Mouse (Mus musculus): ENCODE data around the gene Tmem231. TPM values are rescaled to one million over a fixed set of nuclear protein-coding genes. Genes with fewer than 3 reads are reported as not detected.

The Tmem231 gene
- polyA plus RNA-seq, 1 experiment, result 2.1 TPM

DNA sequence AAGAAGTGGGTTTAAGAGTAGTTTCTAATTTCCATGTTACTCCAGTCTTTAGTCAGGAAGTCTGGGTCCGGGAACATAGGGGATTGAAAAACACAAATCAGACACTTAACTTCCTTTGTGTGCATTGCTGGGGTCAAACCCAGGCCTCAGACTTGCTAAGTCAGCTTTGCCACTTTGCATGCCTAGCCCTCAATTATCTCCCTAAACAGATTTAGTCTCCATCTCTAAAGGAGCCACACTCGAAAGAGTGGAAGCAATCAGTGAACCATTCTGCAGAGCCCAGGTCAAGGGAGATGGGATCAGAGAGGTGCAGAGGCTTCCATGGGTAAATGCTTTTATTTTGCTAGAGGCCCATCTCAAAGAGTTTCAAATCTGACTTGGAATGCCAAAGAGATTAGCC lies 65.0 kb downstream of the Tmem231 start:
- Histone ChIP-seq H3K4me3 (ENCODE audit: insufficient read depth, low read depth, low read length) (no peak overlapping the region), H3K4me1 (ENCODE audit: control insufficient read depth, insufficient read depth, insufficient read length, low read length) (peaks cover 3% of the 10 kb centered on the region), H3K27ac (replicated peaks; ENCODE audit: low read depth, low read length) (no peak overlapping the region)

- Histone ChIP-seq H3K4me3 (ENCODE audit: insufficient read depth, low read depth, low read length) (no peak overlapping the region), H3K4me1 (ENCODE audit: control insufficient read depth, insufficient read depth, insufficient read length, low read length) (peaks cover 3% of the 10 kb centered on the region), H3K27ac (replicated peaks; ENCODE audit: low read depth, low read length) (no peak overlapping the region)
Observed at GRCm38 (mm10) chr8:111865857-111866256, 67.8 kb downstream of the Tmem231 start.

DNA sequence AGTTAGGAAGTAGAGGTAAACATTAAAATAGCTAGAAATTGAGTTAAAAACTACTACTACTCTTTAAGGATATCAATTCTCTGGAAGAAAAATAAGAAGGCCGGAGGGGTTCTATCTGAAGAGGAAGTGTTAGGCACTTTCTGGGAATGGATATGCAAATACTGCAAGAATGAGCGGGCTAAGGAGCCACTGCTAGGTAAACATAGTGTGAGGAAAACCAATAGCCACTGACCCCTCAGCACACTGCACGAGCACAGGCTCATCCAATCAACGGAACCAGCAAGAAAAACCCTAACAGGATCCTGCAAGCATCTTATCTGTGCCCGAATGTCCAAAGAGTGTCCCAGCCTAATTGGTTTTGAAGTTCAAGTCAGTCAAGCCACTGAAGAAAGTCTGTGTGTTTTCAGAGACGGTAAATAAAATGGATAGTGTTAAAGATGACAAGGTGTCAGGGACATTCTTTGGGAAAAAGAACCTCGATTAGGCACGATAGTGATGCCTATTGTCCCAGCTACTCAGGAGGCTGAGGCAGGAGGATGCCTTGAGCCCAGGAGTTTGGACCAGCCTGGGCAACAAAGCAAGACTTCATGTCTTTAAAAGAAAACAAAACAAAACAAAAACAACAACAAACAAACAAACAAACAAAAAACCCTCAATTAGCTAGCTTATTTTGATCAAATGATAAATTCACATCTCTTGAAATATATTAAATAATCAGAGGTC lies 68.4 kb downstream of the Tmem231 start:
- no peak overlapping the region for H3K27ac ChIP-seq (replicated peaks; ENCODE audit: low read depth, low read length)
- H3K4me1 ChIP-seq (ENCODE audit: control insufficient read depth, insufficient read depth, insufficient read length, low read length), result peaks cover 3% of the 10 kb centered on the region
- no peak overlapping the region for H3K4me3 ChIP-seq (ENCODE audit: insufficient read depth, low read depth, low read length)

GRCm38 (mm10) chr8:111864648-111865047 lies 69.0 kb downstream of the Tmem231 start:
- H3K4me3 ChIP-seq (ENCODE audit: insufficient read depth, low read depth, low read length), result no peak overlapping the region
- H3K27ac ChIP-seq (replicated peaks; ENCODE audit: low read depth, low read length), result no peak overlapping the region
- peaks cover 3% of the 10 kb centered on the region for H3K4me1 ChIP-seq (ENCODE audit: control insufficient read depth, insufficient read depth, insufficient read length, low read length)

DNA sequence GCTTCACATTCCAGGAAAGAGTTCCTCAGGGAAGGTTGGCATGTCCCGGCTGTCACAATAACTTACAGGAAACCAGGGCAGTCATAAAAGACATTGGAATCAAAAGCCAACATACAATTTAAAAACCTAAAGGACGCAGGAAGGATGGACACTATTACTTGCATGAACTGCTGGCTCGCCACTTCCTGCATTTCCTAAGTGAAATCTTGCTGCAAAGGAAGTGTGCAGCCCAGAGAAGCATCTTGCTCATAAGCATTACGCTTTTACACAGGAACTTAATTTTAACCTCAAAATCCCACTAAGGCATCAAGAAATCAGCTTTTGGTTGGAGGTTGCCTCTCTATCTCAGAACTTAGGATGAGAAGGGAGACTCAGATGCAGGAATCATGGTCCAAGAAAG lies 70.4 kb downstream of the Tmem231 start:
- Histone ChIP-seq H3K4me1 (ENCODE audit: control insufficient read depth, insufficient read depth, insufficient read length, low read length) (peaks cover 3% of the 10 kb centered on the region), H3K27ac (replicated peaks; ENCODE audit: low read depth, low read length) (no peak overlapping the region), H3K4me3 (ENCODE audit: insufficient read depth, low read depth, low read length) (no peak overlapping the region)

Other genes starting within 250 kb of the Tmem231 start
- gene Ctrb1, start 242.9 kb downstream of the Tmem231 start, polyA plus RNA-seq (2012; ENCODE audit: insufficient read depth, insufficient read length, missing spikeins), result not detected in 2 replicates
- gene Bcar1, start 190.1 kb downstream of the Tmem231 start, polyA plus RNA-seq (2012; ENCODE audit: insufficient read depth, insufficient read length, missing spikeins), result 6.5 and 8.7 TPM in 2 replicates
- 60.6 and 88.8 TPM in 2 replicates for gene Cfdp1, start 79.6 kb downstream of the Tmem231 start, polyA plus RNA-seq (2012; ENCODE audit: insufficient read depth, insufficient read length, missing spikeins)
- 4.5 and 6.0 TPM in 2 replicates for gene Tmem170, start 57.1 kb downstream of the Tmem231 start, polyA plus RNA-seq (2012; ENCODE audit: insufficient read depth, insufficient read length, missing spikeins)
- not detected in 2 replicates for gene Chst5, start 23.4 kb downstream of the Tmem231 start, polyA plus RNA-seq (2012; ENCODE audit: insufficient read depth, insufficient read length, missing spikeins)
- gene Gabarapl2, start 6.8 kb upstream of the Tmem231 start, polyA plus RNA-seq (2012; ENCODE audit: insufficient read depth, insufficient read length, missing spikeins), result 116 and 142 TPM in 2 replicates
- gene Adat1, start 58.4 kb upstream of the Tmem231 start, polyA plus RNA-seq (2012; ENCODE audit: insufficient read depth, insufficient read length, missing spikeins), result 1.5 and 2.4 TPM in 2 replicates
- gene Kars, start 77.4 kb upstream of the Tmem231 start, polyA plus RNA-seq (2012; ENCODE audit: insufficient read depth, insufficient read length, missing spikeins), result 62.3 and 65.6 TPM in 2 replicates
- 6.3 and 8.0 TPM in 2 replicates for gene Terf2ip, start 77.5 kb upstream of the Tmem231 start, polyA plus RNA-seq (2012; ENCODE audit: insufficient read depth, insufficient read length, missing spikeins)
- not detected in 2 replicates for gene Gm6793, start 81.2 kb upstream of the Tmem231 start, polyA plus RNA-seq (2012; ENCODE audit: insufficient read depth, insufficient read length, missing spikeins)